Mouse (Mus musculus): ENCODE results near the gene Cd274.
"Not testable (repeated sequence)": the region's sequence is repeated elsewhere in the genome, so short reads cannot be mapped to it uniquely, and the experiment has no call there.

Cd274 gene

GRCm38 (mm10) chr19:29394721-29395120 is 27.5 kb downstream of the Cd274 start:
- no peak for DNase-seq (ENCODE audit: low spot score in 2 of 2)

- no peak for DNase-seq (ENCODE audit: low spot score in 2 of 2)
Measured at GRCm38 (mm10) chr19:29396353-29396752, 29.1 kb downstream of the Cd274 start.

- no peak for DNase-seq (ENCODE audit: low spot score in 2 of 2)
Measured at GRCm38 (mm10) chr19:29399786-29400185, 32.5 kb downstream of the Cd274 start.

DNA sequence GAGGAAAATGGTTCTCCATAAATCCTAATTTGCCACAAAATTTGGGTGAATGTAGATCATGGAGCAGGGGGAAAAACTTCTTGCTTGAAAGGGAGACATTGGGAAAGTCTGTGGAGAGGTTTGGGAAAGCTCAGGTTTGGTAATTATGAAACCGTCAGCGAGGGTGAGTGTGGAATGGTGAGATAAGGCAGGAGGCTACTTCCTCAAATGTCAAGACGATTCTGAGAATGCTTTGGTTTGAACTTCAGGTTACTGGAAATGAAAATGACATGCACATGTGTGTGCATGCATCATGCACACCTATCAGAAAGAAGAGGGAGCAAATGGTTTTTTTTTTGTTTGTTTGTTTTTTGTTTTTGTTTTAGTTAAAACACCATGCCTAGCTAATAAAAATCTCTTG is 33.2 kb downstream of the Cd274 start:
- no peak for DNase-seq (ENCODE audit: low spot score in 2 of 2)

- DNase-seq (ENCODE audit: low spot score in 2 of 2) = no peak
Measured at GRCm38 (mm10) chr19:29402621-29403020, 35.4 kb downstream of the Cd274 start.

- DNase-seq (ENCODE audit: low spot score in 2 of 2) = no peak
Measured at GRCm38 (mm10) chr19:29403251-29403650, 36.0 kb downstream of the Cd274 start.

GRCm38 (mm10) chr19:29405388-29405787 is 38.1 kb downstream of the Cd274 start:
- no peak for DNase-seq (ENCODE audit: low spot score in 2 of 2)

DNA sequence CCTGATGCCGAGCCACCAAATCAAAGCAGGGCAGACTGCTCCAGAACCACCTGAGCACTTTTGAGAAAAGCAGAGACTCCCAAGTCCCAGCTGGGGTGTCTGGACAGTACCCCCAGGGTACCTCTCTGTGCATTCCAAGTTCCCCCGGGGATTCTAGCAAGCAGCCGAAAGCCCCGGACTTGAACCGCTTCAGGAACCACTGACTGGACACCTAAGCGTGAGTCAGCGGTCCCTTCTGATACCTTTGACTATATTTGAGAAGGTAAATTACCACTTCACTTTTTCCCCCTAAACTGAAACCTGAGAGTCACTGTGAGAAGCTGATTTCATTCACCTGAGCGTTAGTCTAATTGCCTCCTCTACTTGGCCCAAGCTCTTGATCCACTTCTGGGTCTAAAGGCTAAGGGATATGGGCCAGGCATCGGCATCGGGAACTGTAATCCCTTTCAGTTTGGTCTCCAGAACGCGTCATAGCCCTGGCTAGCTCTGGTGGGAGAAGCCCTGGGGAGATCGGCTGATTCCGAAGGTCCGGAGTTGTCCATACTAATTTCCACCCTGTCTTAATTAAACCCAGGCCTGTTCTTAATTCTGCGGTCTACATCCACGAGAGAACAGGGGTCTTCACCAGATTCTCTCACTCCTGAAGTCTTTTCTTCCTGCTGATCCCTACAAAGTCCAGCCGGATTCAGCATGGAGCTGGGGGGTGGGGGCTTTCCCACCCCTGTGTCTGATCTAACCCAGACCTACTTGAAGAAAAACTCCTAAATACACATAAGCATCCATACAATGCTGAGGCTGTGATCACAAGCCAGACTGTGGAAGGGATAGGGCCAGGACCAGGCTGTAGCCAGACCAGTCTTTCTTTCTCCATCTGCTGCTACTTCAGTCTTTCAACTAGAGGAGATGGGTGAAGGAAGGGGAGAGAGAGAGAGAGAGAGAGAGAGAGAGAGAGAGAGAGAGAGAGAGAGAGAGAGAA is 39.1 kb downstream of the Cd274 start:
- DNase-seq (ENCODE audit: low spot score in 2 of 2) = no peak

- DNase-seq (ENCODE audit: low spot score in 2 of 2) = no peak
Measured at GRCm38 (mm10) chr19:29410619-29411018, 43.4 kb downstream of the Cd274 start, which contains the start of gene Pdcd1lg2. Pdcd1lg2 (plus strand) TSS chr19:29410919.

- DNase-seq (ENCODE audit: low spot score in 2 of 2) = peak in 1 of 2 experiments; percentile 26
Measured at GRCm38 (mm10) chr19:29412476-29413420, 45.5 kb downstream of the Cd274 start.

DNA sequence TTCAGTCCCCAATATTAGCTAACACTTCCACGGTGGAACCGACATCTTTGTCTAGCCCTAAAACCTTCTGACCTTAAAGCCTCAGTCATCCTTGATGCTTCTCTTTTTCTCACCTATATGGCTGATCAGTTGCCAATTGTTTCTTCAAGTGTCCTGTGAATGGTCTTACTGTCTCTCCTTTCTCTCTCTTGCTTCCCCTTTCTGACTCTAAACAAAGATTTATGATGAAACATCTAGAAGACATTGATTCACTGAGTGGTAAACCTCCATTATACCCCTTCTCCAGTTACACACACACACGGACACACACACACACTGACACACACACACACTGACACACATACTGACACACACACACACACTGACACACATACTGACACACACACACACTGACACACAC is 47.3 kb downstream of the Cd274 start:
- DNase-seq (ENCODE audit: low spot score in 2 of 2) = no peak

- not testable (repeated sequence) for DNase-seq (ENCODE audit: low spot score in 2 of 2)
Measured at GRCm38 (mm10) chr19:29414917-29415316, 47.7 kb downstream of the Cd274 start.

DNA sequence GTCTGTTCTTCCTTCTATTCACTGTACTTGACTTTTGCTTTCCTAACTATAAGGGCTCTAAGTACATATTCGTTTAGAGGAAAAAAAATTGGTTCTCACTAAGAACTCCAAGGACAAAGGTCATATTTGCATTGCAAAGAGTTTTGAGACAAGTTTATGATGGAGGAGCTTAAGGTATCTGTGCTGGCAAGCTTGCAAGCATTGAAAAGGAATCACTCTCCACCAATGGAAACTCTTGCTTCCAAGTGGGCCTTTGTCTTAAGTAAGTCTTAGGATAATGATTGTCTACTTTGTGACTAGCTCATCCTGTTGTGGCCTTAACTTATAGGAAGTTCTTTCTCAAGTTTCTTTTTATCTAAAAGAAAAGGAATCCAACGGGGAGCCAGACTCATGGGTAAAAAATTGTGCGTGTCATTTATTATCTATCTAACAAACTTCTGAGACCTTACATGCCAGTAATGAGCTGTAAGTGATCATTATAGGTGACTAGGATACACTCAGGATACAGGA is 49.2 kb downstream of the Cd274 start:
- no peak for DNase-seq (ENCODE audit: low spot score in 2 of 2)

DNA sequence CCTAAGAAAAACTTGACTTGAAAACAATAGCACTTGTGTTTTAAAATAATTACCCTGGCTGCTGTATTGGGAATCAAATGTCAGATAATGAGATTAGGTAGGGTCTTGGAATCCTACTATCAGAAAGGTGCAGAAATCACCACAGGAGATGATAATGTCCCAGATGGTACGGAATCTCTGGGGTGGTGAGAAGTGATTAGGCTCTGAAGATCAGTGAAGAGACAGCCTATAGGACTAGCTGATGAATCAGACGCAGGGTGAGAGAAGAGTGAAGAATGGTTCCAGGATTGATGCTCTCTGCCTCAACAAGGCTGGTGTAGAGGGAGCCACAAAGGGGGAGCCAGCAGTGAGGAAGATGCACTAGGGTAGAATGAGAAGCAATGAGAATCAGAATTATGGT is 49.9 kb downstream of the Cd274 start:
- no peak for DNase-seq (ENCODE audit: low spot score in 2 of 2)

GRCm38 (mm10) chr19:29417894-29418293 is 50.6 kb downstream of the Cd274 start:
- no peak for DNase-seq (ENCODE audit: low spot score in 2 of 2)

- DNase-seq (ENCODE audit: low spot score in 2 of 2) = no peak
Measured at GRCm38 (mm10) chr19:29418661-29419115, 51.4 kb downstream of the Cd274 start.

DNA sequence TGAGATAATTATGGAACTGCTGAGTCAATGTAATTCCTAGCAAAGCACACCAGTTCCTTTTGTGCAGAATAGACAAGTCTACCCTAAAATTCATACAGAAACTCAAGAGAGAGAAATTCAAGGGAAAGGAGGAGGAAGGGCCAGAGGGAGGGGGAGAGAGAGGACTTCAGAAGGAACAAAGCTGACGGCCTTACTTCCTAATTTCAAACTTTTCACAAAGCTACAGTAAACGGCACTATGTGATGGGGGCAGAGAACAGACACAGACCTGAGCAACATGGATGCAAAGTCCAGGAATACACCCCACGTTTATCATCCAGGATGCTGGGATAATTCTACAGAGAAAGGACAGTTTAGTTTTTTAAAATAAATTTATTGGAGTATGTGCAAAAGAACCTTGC is 52.3 kb downstream of the Cd274 start:
- DNase-seq (ENCODE audit: low spot score in 2 of 2) = no peak

DNA sequence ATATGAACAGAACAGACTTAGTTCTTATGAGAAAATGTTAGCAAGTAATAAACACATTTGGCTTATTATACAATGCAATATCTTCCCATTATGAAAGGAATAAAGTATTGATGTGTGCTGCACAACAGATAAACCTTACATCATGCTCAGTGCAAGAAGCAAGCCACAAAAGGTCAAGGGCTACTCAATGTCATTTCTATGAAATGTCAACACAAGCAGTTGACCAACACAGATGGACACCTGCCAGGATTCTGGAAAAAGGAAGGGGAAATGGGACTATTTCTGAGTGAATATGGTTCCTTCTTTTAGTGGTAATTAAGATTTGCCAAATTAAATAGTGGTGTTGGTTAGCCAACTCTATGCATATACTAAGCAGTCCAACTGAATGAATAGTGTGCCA is 52.7 kb downstream of the Cd274 start:
- no peak for DNase-seq (ENCODE audit: low spot score in 2 of 2)

GRCm38 (mm10) chr19:29420397-29420796 is 53.1 kb downstream of the Cd274 start:
- no peak for DNase-seq (ENCODE audit: low spot score in 2 of 2)

DNA sequence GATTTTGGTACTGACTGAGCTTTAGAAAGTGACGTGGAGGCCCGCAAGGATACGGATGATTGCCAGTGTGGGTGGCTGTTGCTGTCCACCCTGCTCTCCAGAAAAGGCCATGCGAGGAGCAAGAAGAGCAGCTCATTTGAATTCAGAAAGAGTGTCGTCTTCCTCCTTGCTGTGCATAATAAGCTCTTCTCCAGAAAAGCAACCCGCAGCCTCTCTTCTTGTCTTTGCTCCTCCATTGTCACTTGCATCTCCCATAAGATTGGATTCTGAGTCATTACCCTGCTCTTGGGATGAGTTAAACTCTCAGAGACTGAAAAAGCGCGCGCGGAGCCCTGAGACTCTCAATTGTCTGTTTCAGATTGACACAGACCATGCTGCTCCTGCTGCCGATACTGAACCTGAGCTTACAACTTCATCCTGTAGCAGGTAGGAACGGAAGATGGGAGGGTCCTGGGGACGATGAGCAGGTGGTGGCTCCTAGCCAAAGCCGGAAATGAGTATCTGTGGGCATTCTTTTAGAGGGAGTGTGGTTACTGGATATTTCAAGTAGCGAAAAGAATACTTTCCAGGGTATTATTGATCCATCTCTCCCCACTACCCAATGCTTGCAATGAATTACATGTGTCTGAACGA is 54.9 kb downstream of the Cd274 start:
- DNase-seq (ENCODE audit: low spot score in 2 of 2) = no peak

DNA sequence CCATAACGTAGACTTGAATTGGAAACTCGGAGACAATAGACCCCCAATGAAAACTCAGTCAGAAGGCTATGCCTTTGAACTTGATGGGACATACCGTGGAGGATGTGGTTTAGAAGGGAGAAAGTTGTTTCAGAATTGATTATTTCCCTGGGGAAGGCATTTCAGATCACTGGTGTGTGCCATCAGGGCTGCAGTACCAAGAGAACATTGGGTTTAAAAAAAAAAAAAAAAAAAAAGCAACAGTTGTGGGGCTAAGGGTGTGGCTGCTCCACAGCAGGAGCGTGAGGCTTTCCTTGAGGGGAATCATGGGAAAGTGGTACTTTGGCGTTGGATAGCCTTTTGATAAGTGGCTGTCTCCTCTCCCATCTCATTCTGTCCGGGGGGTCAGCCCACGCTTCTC is 55.5 kb downstream of the Cd274 start:
- no peak for DNase-seq (ENCODE audit: low spot score in 2 of 2)

All from right cerebral cortex, adult 2 months (tissue).